Mouse (Mus musculus): ENCODE results near the gene Klf15.

The Klf15 gene

DNA sequence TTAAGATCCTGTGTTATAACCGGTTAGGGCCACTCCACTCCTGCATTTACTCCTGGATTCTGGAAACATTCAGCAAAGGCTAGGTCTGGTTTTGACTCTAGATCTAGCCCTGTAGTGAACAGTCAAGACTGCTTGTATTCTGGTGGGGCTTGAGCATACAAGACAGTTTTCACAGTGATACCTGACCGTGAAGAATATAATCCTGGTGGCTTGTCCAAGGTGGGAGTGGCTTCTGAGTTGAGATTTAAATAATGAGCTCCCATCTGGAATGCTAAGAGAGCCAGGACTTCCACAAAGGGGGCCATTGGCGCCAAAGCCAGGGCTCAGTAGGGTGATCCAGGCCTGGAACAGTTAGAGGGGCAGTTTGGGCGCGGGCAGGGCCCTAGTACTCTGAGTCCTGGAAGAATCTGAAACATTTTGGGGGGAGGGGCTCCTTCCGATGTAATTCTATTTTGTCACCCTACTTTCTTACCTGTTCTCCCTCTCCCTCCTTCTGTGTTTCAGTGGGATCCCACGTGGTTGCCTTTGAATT lies 1.6 kb downstream of the Klf15 start:
- no peak for DNase-seq (ENCODE audit: inconsistent age in 2 of 2, low spot score in 1 of 2)

DNA sequence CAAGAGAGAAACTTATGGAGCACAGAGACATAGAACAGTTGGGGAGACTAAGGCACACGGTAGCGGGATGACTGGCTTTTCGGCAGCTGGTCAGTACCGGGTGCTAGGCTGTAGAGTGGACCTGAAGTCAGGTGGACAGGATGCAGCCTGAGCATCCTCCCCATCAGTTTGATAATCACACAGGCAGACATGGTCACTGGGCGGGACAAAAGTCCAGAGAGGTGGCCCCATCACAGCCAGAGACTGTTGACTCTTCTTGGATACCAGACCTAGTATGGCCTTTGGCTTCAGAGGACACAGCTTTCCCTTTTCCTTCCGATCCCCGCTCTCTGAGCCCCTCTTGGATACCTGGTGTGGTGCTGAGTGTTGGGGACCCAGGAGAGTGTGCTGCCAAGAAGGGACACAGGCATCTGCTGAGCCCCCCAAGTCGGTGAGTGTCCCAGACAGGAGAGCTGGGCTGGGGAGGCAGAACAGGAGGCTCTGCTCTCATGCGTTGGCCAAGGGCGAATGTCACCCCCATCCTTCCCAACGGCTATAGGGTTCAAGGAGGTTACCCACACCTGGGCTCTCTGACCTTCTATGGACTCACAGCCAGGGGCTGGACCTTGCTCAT lies 2.8 kb downstream of the Klf15 start:
- DNase-seq (ENCODE audit: inconsistent age in 2 of 2, low spot score in 1 of 2), result no peak

DNA sequence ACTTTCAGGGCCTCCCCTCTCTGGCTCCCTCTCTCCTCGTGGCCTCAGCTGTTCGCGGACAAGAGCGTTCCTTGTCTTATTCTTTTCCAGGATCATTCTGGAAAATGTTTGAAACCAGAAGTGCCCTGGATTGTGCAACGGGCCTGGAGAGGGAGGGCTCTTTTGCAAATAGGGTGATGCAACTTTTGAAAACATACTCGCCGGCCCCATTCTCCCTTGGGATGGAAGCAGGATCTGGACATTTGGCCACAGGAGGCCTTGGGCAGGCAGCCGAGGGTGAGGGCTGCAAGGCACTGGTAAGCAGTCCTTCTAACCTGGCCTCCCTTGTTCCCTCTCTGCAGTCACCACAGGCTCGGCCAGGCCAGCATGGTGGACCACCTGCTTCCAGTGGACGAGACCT lies 3.7 kb downstream of the Klf15 start:
- peak; percentile 51 to 86 for DNase-seq (ENCODE audit: inconsistent age in 2 of 2, low spot score in 1 of 2)

DNA sequence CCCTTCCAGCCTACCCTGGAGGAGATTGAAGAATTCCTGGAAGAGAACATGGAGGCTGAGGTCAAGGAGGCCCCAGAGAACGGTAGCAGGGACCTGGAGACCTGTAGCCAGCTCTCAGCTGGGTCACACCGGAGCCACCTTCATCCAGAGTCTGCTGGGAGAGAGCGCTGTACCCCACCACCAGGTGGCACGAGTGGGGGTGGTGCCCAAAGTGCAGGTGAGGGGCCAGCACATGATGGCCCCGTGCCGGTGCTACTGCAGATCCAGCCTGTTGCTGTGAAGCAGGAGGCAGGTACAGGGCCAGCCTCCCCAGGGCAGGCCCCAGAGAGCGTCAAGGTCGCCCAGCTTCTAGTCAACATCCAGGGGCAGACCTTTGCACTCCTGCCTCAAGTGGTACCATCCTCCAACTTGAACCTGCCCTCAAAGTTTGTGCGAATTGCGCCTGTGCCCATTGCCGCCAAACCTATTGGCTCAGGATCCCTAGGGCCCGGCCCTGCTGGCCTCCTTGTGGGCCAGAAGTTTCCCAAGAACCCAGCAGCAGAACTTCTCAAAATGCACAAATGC lies 4.6 kb downstream of the Klf15 start:
- DNase-seq (ENCODE audit: inconsistent age in 2 of 2, low spot score in 1 of 2), result peak in 1 of 2 experiments; percentile 50

DNA sequence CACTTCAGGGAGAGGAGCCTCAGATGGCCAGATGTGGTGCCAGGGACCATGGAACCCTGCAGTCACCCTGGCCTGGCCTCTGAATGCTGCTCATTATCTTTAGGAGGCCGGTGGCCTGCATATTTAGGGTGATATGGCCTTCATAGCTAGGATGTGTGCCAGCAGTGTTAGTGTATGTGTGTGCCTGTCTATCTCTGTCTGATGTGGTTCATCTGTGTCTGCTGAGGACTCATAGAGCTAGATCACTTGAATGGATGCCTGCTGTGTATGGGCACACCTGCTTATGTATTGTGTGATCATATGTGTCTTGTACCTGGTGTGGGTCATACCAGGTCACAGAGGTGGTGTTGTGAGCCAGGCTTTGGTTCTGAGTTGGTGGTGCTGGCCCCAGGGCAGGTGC lies 5.8 kb downstream of the Klf15 start:
- no peak for DNase-seq (ENCODE audit: inconsistent age in 2 of 2, low spot score in 1 of 2)

DNA sequence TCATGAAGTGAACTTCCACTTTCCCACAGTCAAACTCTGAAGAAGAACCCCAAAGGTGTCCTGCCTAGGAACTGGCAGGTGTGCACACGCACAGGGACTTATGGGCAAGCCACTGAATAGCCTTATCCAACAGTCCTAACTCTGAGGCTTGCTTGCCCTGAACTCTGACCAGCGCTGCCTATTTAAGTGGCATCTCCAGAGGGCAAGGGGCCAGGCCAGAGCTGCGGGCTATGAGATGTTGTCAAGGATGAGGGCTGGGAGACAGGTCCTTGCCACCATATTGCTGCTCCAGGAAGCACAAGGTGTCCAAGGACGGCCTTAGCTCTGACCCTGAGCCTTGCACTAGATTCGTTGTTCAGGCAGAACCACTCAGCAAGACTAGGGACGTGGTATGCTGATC lies 6.7 kb downstream of the Klf15 start:
- DNase-seq (ENCODE audit: inconsistent age in 2 of 2, low spot score in 1 of 2), result no peak

DNA sequence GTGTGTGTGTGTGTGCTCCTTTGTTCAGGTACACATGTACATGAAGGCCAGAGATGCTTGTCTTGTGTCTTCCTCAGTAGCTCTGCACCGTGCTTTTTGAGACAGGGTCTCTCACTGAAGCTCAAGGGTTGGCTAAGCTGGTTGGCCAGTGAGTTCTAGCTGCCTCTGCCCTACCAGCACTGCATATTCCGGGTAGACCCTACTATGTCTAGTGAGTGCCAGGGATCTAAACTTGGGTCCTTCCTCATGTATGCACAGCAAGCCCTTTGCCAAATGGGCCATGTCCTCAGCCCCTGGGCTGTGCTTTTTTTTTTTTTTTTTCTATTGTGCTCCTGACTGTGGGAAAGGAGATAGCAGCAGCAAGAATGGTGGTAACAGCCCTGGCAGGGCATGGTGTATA lies 7.9 kb downstream of the Klf15 start:
- DNase-seq (ENCODE audit: inconsistent age in 2 of 2, low spot score in 1 of 2), result no peak

DNA sequence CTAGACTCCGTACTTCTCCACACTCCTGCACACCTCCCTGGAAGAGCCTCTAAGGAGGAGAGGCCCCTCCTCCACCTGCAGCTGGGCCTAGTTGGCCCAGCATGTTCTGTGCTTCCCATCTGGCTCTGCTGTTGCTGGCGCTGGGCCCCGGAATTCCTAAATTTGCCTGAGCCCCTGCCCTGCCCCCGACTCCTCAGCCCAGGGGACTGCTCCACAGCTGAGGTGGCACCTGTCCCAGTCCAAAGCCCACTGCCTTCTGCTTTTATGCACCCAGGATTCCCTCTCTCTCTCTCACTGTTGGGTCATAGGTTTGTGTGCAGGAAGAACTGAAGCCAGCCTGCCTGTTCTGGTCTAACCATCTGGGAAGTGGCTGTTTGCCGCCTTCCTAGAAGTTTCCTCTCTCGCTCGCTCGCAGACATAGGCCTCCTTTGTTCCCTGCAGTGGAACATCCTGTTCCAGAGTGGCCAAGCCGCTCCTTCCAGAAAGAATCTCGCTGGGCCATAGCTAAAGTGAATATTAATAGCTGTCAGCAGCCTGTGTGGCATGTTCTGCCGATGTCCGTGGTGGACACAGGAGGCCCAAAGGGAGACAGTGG lies 8.7 kb downstream of the Klf15 start:
- DNase-seq (ENCODE audit: inconsistent age in 2 of 2, low spot score in 1 of 2), result peak; percentile 43 to 62

DNA sequence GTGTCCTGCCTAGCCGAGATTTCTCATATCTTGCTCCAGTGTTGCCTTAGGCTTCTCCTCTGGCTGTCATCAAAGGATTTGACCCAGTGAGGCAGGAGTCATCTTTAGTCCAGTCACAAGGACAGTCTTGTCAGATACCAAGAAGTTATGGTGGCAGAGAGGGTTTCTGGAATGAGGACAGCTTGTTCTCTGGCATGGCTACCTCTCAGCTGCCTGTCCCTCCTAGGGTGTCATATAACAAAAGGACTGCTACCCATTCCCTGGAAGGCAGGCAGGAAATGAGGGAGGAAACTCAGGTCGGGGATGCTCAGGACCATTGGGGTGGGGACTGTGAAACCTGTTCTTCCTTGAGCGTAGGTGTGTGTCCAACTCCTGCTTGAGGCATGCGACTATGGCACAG lies 9.7 kb downstream of the Klf15 start:
- peak in 1 of 2 experiments; percentile 47 for DNase-seq (ENCODE audit: inconsistent age in 2 of 2, low spot score in 1 of 2)

DNA sequence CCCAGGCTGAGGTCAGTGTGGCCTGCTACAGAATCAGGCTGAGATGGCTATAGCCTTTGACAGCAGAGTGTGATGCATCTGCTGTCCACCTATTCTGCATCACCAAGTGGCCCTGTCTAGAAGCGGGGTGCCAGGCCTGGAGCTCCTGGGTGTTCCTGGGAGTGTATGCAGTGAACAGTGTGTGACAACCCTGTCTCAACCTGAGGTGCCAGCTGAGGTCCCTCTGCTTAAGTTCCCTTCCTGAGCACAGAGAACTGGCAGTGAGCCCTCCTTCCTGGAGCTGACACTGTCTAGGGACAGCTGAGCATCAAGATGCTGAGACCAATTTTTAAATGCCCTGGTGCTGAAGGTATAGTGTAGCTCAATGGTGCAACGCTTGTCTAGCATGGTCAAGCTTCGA lies 10.3 kb downstream of the Klf15 start:
- no peak for DNase-seq (ENCODE audit: inconsistent age in 2 of 2, low spot score in 1 of 2)

DNA sequence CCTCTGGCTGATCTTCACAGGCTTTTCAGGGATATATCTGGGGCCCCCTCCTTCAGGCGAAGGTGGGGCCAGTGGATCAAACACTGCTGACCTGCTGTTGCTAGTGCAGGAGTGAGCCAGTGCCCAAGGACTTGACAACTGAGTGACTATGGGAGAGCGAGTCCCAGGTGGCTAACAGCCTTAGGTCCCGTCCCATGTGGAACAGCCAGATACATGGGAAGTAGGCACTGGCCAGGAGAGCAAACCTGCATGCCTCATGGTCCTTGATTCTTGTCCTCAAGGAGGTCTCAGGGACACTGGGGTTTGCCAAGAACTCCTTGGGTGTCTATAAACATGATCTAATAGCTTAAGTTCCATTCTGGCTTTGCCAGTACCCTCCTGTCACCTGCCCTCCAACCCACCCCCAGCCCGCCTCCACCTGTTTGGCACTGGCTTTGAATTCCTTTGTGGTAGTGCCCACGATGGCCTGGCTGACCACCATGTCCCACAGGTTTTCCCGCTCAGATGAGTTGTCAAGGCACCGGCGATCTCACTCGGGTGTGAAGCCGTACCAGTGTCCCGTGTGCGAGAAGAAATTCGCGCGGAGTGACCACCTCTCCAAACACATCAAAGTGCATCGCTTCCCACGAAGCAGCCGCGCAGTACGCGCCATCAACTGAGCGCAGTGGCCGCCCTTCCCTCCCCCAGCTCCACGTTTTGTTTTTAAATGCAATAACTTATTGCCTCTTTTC lies 11.4 kb downstream of the Klf15 start:
- no peak for DNase-seq (ENCODE audit: inconsistent age in 2 of 2, low spot score in 1 of 2)

DNA sequence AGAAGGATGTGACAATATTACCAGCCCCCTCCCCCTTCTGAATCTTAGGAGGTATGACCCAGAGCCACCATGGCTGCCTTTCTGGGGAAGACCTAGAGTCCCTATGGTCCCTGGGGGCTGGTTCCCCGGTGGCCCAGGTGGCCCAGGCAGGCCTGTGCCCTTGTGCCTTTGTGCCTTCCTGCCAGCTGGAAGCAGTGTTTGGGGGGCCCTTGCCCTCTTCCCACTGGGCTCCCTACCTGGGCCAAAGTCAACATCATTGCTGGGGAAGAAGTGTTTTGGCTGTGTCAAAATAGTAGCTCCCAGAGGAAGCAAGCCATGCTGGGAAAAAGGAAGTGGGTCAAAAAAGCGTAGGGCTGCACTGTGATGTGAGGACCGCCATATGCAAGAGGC lies 12.0 kb downstream of the Klf15 start:
- DNase-seq (ENCODE audit: inconsistent age in 2 of 2, low spot score in 1 of 2), result no peak

DNA sequence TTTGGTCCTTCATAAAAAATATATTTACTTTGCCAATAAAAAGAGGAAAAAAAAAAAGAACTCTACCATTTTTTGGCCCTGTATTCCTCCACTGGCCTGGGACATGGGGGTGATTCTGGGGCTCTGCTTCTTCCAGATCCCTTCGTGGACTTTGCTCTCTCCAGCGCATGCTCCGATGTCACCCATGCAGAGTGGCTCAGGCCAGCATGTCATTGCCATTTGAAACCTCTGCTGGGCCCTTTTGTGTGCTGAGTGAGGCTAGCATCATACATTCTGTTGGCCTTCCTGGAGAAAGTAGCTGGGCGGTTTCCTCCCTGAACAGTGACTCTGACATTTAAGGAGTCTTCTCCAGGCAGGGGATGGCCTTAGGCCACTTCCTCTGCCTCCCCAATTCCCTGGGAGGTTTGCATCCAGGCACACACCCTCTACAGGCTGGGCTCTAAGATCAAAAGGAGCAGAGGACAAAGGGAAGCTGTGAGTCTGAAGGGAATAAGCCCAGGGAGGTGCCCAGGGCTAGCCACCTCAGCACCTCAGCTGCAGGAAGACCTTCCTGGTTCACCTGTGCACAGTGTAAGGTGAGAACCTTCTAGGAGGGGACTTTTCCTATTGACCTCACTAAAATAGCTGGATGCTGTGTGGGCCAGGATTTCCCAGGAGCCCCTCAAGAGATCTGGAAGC lies 12.9 kb downstream of the Klf15 start:
- no peak for DNase-seq (ENCODE audit: inconsistent age in 2 of 2, low spot score in 1 of 2)

DNA sequence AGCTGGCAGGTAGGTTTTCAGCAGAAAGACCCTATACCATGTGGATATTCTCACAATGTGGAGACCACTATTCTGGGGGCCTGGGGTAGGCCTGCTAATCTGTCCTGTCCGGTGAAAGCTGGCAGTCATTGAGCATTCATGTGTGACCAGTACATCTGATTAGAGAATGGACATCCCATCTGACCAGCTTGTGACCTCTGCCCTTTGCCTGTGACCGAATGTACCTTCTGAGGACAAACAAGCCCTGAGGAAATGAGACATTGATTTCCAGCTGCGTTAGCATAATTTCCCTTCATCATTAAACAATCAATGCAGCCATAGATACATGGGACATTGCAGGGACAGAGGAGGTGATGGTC lies 13.5 kb downstream of the Klf15 start:
- no peak for DNase-seq (ENCODE audit: inconsistent age in 2 of 2, low spot score in 1 of 2)

DNA sequence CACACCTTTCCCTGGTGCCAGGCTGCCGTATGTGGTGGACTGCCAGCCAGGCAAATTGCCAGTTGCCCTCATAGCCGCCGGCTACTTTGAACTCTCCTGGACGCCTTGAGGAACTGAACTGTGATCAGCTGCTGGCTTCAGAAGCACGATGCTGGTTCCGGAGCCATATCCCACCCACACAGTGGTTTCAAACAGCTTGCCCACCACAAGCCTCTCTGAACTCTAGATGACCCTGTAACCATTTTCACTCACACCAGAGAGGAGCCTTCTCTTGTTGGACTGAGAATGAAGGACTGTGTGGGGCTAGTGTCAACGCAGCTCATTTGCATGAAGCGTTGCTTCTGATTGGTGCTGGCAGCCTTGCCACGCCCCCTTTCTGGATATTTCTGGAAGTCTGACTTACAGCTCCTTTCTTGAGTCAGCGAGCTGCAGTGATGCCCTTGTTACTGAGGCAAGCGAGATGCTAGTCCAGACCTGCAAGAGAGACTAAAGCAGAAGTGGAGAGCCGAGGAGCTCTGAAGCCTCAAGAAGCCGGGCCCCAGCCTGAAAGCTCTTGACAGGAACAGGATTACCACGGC lies 14.7 kb downstream of the Klf15 start:
- DNase-seq (ENCODE audit: inconsistent age in 2 of 2, low spot score in 1 of 2), result peak in 1 of 2 experiments; percentile 60

DNA sequence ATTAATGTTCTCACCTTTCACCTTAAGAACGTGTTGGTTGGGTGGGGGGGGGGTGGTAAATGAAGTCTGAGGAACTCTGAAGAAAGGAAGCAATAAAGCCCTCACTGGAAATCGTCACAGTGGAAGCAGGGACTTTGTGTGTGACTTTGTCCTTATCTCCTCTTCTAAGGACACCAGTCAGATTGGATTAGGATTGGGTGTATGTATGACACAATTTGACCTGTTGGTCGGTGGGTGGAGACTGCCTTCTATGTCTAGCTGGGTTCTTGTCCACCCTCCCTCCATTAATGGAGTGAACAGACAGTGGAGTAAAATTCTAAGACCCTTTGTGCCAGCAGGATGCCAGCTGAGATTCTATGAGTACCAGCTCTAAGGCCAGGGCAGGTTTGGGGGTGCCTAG lies 21.9 kb downstream of the Klf15 start:
- DNase-seq (ENCODE audit: inconsistent age in 2 of 2, low spot score in 1 of 2), result no peak

DNA sequence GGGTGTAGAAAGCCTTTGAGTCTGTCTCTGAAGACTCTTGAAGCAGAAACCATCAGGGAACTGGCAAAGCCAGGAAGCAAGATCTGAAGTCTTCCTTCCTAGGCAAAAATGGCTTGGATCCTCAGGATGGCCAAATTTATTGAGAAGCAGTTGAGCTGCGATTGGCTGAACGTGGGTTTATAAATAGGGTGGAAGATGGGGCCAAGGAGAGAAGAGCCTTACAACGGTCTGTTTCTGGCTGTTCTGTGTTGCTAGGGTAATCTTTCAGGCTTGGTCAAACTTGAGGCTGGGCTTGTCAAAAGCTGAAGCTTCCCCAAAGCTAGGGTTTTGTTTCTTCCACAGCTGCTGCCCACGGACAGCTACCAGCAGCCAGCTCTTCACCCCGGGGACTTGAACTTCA lies 22.5 kb downstream of the Klf15 start:
- no peak for DNase-seq (ENCODE audit: inconsistent age in 2 of 2, low spot score in 1 of 2)

DNA sequence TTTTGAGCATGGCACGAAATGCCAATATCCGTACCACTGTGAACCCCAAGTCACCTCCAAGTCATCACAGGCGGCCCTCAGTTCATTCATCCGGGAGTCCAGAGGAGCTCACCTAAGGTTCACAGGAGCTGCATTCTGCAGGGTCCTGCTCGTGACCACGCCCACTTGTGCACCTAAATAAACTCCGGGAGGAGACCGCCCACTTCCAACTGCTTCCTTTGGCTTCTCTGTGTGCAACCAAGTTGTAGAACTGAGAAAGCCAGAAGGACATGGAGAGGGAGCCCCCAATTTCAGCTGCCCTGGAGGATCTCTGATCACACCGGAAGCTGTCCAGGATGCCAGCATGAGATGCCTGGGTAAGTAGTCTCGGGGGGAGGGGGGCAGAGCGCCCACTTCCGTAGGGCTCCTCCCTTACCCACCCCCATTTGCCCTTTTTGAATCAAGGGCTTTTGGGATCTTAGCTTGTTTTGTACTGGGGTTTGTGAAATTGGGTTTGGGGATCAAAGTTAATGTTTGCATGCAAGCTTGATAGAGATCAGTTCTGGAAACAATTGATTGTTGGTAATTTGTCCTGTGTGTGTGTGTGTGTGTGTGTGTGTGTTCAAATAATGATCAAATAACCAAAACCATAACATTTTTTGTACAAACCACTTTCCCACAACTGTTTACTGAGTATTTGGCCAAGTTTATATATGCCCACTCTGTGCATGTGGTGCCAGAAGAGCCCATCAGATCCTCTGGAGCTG lies 24.0 kb downstream of the Klf15 start, which contains the start of gene Aldh1l1:
Gene Aldh1l1, plus strand, starts transcription at position 252 of the 746 bp plus-strand sequence.
- no peak for DNase-seq (ENCODE audit: inconsistent age in 2 of 2, low spot score in 1 of 2)

DNA sequence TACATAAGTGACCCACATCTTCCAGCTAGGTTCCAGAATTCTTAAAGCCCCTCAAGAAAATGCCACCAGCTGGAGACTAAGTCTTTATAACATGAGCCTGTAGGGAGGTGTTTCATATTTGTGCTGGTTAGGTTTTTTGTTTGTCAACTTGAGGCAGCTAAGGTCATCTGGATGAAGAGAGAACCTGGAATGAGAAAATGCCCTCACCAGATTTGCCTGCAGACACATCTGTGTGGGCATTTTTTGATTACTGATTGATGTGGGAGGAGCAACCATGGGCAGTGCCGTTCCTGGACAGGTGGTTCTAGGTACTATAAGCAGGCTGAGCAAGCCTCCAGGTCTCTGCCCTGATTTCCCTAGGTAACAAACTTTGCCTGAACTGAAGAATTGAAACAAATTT lies 25.2 kb downstream of the Klf15 start:
- no peak for DNase-seq (ENCODE audit: inconsistent age in 2 of 2, low spot score in 1 of 2)

DNA sequence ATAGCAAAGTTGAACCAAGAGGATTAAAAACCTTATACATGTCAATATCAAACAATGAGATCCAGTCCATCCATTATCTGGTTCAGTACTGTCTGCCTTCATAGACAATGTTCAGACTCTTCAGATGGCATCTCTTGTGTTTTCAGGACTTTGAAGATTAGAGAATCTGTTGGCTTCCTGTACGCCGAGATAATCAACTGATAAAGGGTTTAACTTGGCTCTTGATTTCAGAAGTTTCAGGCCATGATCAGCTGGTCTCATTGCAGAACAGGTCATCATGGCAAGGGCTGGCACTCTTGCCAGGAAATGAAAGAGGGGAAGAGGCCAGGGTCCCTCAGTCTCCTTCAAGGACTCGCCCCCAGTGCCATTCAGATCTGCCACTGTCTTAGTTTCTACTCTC lies 27.2 kb downstream of the Klf15 start:
- DNase-seq (ENCODE audit: inconsistent age in 2 of 2, low spot score in 1 of 2), result no peak

Measured in adrenal gland, adult (tissue).